Mouse (Mus musculus) cerebellum, adult 2 months (tissue): ENCODE data around the gene Rpp25l. TPM values are rescaled to one million over a fixed set of nuclear protein-coding genes. Genes with fewer than 3 reads are reported as not detected.

Experiments
- DNase-seq, 2 experiments: peaks; one replicate each; pipeline ENCODE4 v3.0.0; 2021
- H3K27ac ChIP-seq: fragments of 200-500 bp; 2 replicates; pipeline ENCODE4 v1.5.1; 2012; ENCODE audit warnings: low read length, control low read depth, inconsistent platforms; ENCODE audit not compliant: insufficient read depth
- H3K27me3 ChIP-seq: fragments of 200-500 bp; 2 replicates; pipeline ENCODE4 v1.6.1; 2012; ENCODE audit warnings: inconsistent platforms, mild to moderate bottlenecking, low read length, moderate library complexity; ENCODE audit not compliant: control insufficient read depth, insufficient read depth
- H3K4me1 ChIP-seq: fragments of 200-500 bp; 2 replicates; pipeline ENCODE4 v1.6.1; 2011; ENCODE audit warnings: low read length; ENCODE audit not compliant: control insufficient read depth, insufficient read depth
- H3K4me3 ChIP-seq: fragments of 200-500 bp; replicated peaks from 2 replicates; pipeline ENCODE3; 2011; ENCODE audit warnings: mild to moderate bottlenecking, low read depth, low read length, control low read depth; ENCODE audit not compliant: insufficient read depth
- CTCF ChIP-seq: fragments of 200-500 bp; IDR thresholded peaks from 2 replicates; pipeline ENCODE4 v1.5.1; 2011; ENCODE audit warnings: low read depth, mild to moderate bottlenecking, control low read depth, low read length, moderate library complexity, borderline replicate concordance; ENCODE audit not compliant: insufficient read depth
- POLR2A ChIP-seq: fragments of 200-500 bp; IDR thresholded peaks from 2 replicates; pipeline ENCODE4 v1.6.1; 2011; ENCODE audit warnings: low read length, control low read depth, borderline replicate concordance; ENCODE audit not compliant: insufficient read depth
- WGBS: fragments of 180-500 bp; shearing (Covaris S2); methylation state at CpG from one replicate; pipeline ENCODE4 v1.1.7; 2018; 5-methylcytosine and 5-hydroxymethylcytosine counted together
- polyA plus RNA-seq: library from polyadenylated mRNA; depleted of rRNA; stranded (reverse); fragments of >200 nt; gene quantifications from 2 replicates; pipeline ENCODE4 v1.2.3, GENCODE M21; 2012

Rpp25l gene
- polyA plus RNA-seq, 1 experiment, result 43.3 TPM

GRCm38 (mm10) chr4:41745021-41745420 is 31.7 kb upstream of the Rpp25l start:
- TF ChIP-seq CTCF (no peak), POLR2A (no peak)
- no peak overlapping the region for H3K4me3 ChIP-seq
- 88% methylated on average over 1 of the region's 1 CpGs for WGBS
- H3K27me3 ChIP-seq, result no peaks in the 10 kb centered on the region
- H3K4me1 ChIP-seq, result no peaks in the 10 kb centered on the region
- H3K27ac ChIP-seq, result no peak overlapping the region
- DNase-seq, result no peak

- H3K27ac ChIP-seq, result no peak overlapping the region
- no peaks in the 10 kb centered on the region for H3K27me3 ChIP-seq
- peaks cover 5% of the 10 kb centered on the region; the same call in 1 of the 2 replicates for H3K4me1 ChIP-seq
- no peak for DNase-seq
- TF ChIP-seq CTCF (no peak), POLR2A (no peak)
- H3K4me3 ChIP-seq, result no peak overlapping the region
- 73% methylated on average over 2 of the region's 2 CpGs for WGBS
Measured at GRCm38 (mm10) chr4:41744131-41744530, 30.8 kb upstream of the Rpp25l start.

GRCm38 (mm10) chr4:41741158-41741560 is 27.8 kb upstream of the Rpp25l start:
- WGBS, result under 1% methylated on average over 27 of the region's 27 CpGs
- no peak for TF ChIP-seq CTCF
- TF ChIP-seq POLR2A, result peak; percentile 93
- peaks cover 5% of the 10 kb centered on the region; the same call in 1 of the 2 replicates for H3K4me1 ChIP-seq
- DNase-seq, result peak; percentile 95 to 98
- peak overlapping the region; percentile 79 for H3K4me3 ChIP-seq
- H3K27me3 ChIP-seq, result no peaks in the 10 kb centered on the region
- peak overlapping the region; percentile 60; the same call in 1 of the 2 replicates for H3K27ac ChIP-seq

GRCm38 (mm10) chr4:41740380-41741157 is 27.2 kb upstream of the Rpp25l start:
- under 1% methylated on average over 48 of the region's 48 CpGs for WGBS
- Histone ChIP-seq H3K4me1 (peaks cover 5% of the 10 kb centered on the region; the same call in 1 of the 2 replicates), H3K27ac (peak overlapping the region; percentile 60; the same call in 1 of the 2 replicates), H3K4me3 (peak overlapping the region; percentile 79), H3K27me3 (no peaks in the 10 kb centered on the region)
- no peak for TF ChIP-seq POLR2A
- no peak for TF ChIP-seq CTCF
- DNase-seq, result peak in 1 of 2 experiments; percentile 65

- no peak for TF ChIP-seq POLR2A
- no peak for TF ChIP-seq CTCF
- Histone ChIP-seq H3K27ac (no peak overlapping the region), H3K4me1 (peaks cover 5% of the 10 kb centered on the region; the same call in 1 of the 2 replicates), H3K27me3 (no peaks in the 10 kb centered on the region), H3K4me3 (no peak overlapping the region)
- WGBS, result 91% methylated on average over 13 of the region's 13 CpGs
- no peak for DNase-seq
Measured at GRCm38 (mm10) chr4:41739260-41739659, 25.9 kb upstream of the Rpp25l start.

- H3K27me3 ChIP-seq, result no peaks in the 10 kb centered on the region
- H3K27ac ChIP-seq, result no peak overlapping the region
- no peak overlapping the region for H3K4me3 ChIP-seq
- TF ChIP-seq POLR2A (no peak), CTCF (no peak)
- DNase-seq, result no peak
- peaks cover 5% of the 10 kb centered on the region; the same call in 1 of the 2 replicates for H3K4me1 ChIP-seq
- 55% methylated on average over 1 of the region's 1 CpGs for WGBS
Measured at GRCm38 (mm10) chr4:41738256-41738603, 24.9 kb upstream of the Rpp25l start.

GRCm38 (mm10) chr4:41737602-41738255 is 24.4 kb upstream of the Rpp25l start:
- peaks cover 5% of the 10 kb centered on the region; the same call in 1 of the 2 replicates for H3K4me1 ChIP-seq
- no peak overlapping the region for H3K27ac ChIP-seq
- DNase-seq, result peak; percentile 64 to 73
- WGBS, result 41% methylated on average over 8 of the region's 8 CpGs
- no peak overlapping the region for H3K4me3 ChIP-seq
- no peak for TF ChIP-seq POLR2A
- peak; percentile 95 for TF ChIP-seq CTCF
- H3K27me3 ChIP-seq, result no peaks in the 10 kb centered on the region
